Mouse (Mus musculus) forebrain, embryonic 12.5 days (tissue): Measurements from ENCODE around the gene Gm10382. TPM values are rescaled to one million over a fixed set of nuclear protein-coding genes. Genes with fewer than 3 reads are reported as not detected.
"Not testable (repeated sequence)": the region's sequence is repeated elsewhere in the genome, so short reads cannot be mapped to it uniquely, and the experiment has no call there.

Experiments used
- ATAC-seq: fragments of 200-750 bp; cut with Nextera tagmentation; 2 replicates; pipeline ENCODE4 v1.8.0; 2017; ENCODE audit warnings: moderate TSS enrichment; ENCODE audit not compliant: low FRiP score
- H3K27ac ChIP-seq: fragments of 300-500 bp; sonication (generic); 2 replicates; pipeline ENCODE4 v1.5.1; 2016; ENCODE audit warnings: mild to moderate bottlenecking
- H3K27me3 ChIP-seq: fragments of 300-500 bp; sonication (generic); 2 replicates; pipeline ENCODE4 v1.6.1; 2016; ENCODE audit warnings: mild to moderate bottlenecking
- H3K36me3 ChIP-seq: fragments of 300-500 bp; sonication (generic); replicated peaks from 2 replicates; pipeline ENCODE4 v1.6.1; 2016; ENCODE audit warnings: mild to moderate bottlenecking
- H3K4me1 ChIP-seq: fragments of 300-500 bp; sonication (generic); 2 replicates; pipeline ENCODE4 v1.6.1; 2016
- H3K4me2 ChIP-seq: fragments of 300-500 bp; sonication (generic); 2 replicates; pipeline ENCODE4 v1.6.1; 2016; ENCODE audit warnings: mild to moderate bottlenecking, moderate library complexity
- H3K4me3 ChIP-seq: fragments of 300-500 bp; sonication (generic); replicated peaks from 2 replicates; pipeline ENCODE4 v1.5.1; 2016; ENCODE audit warnings: mild to moderate bottlenecking
- H3K9ac ChIP-seq: fragments of 300-500 bp; sonication (generic); 2 replicates; pipeline ENCODE4 v1.6.1; 2016; ENCODE audit warnings: mild to moderate bottlenecking
- H3K9me3 ChIP-seq: fragments of 300-500 bp; sonication (generic); 2 replicates; pipeline ENCODE4 v1.6.1; 2016
- WGBS: fragments of 180-500 bp; shearing (Covaris S2); methylation state at CpG from one replicate; pipeline ENCODE4 v1.1.7; 2016; 5-methylcytosine and 5-hydroxymethylcytosine counted together
- polyA plus RNA-seq: library from polyadenylated mRNA; unstranded; fragments of >200 nt; fragmentation: Nextera tagmentation; extraction: Ambion mirVana; gene quantifications from 2 replicates; pipeline ENCODE4 v1.2.1, GENCODE M21; 2016

The Gm10382 gene
- polyA plus RNA-seq, 1 experiment from 2014 or later: 0.97 TPM

GRCm38 (mm10) chr5:125375871-125376270 lies 13.3 kb upstream of the Gm10382 start:
- 86% methylated on average over 2 of the region's 2 CpGs for whole genome bisulfite sequencing
- Histone ChIP-seq H3K9ac (no peak overlapping the region), H3K4me1 (no peaks in the 10 kb centered on the region), H3K27me3 (no peaks in the 10 kb centered on the region), H3K27ac (no peak overlapping the region), H3K4me2 (no peak overlapping the region), H3K4me3 (no peak overlapping the region), H3K9me3 (no peaks in the 10 kb centered on the region), H3K36me3 (no peaks in the 10 kb centered on the region)
- no peak for ATAC-seq

GRCm38 (mm10) chr5:125377214-125377613 lies 11.9 kb upstream of the Gm10382 start:
- Histone ChIP-seq H3K27ac (no peak overlapping the region), H3K4me1 (no peaks in the 10 kb centered on the region), H3K9ac (no peak overlapping the region), H3K4me2 (no peak overlapping the region), H3K9me3 (no peaks in the 10 kb centered on the region), H3K4me3 (no peak overlapping the region), H3K36me3 (no peaks in the 10 kb centered on the region), H3K27me3 (no peaks in the 10 kb centered on the region)
- ATAC-seq: no peak
- WGBS: 71% methylated on average over 7 of the region's 7 CpGs

- Histone ChIP-seq H3K27me3 (no peaks in the 10 kb centered on the region), H3K4me3 (no peak overlapping the region), H3K9me3 (no peaks in the 10 kb centered on the region), H3K4me1 (no peaks in the 10 kb centered on the region), H3K36me3 (no peaks in the 10 kb centered on the region), H3K4me2 (no peak overlapping the region), H3K9ac (no peak overlapping the region), H3K27ac (no peak overlapping the region)
- no peak for ATAC-seq
- WGBS: 86% methylated on average over 5 of the region's 5 CpGs
These were observed 10.2 kb upstream of the Gm10382 start for GRCm38 (mm10) chr5:125378919-125379318.

DNA sequence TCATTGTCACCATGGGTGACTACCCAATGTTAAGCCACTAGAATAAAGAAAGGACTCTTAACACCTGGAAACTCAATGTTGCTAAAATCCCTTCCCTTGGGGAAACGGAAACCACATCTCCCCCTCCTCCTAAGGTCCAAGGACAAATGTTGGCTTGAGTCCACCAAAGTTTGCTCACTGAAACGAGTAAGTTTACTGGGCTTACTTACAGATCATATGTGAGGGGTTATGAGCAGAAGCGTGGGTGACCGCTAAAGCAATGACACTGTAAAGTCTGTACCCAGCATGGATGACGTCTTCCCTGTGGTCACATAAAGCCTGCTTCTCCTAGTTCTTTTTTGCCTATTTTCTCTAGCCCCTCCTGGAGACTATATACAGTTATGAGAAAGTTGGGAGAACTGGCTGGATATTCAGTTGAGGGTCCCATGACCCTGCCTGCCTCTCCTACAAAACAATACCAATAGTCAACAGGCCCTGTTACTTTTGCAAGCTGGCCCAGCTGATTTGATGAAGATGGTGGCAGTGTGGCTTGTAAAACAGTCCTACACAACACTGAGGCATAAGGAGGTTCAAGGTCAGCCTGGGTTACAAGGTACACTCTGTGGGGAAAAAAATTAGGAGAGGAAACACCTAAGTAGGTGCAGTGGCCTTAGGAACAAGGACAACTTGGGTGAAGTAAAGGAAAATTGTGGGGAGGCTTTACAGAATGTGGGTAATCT lies 7.0 kb upstream of the Gm10382 start:
- Histone ChIP-seq H3K36me3 (peaks cover 21% of the 10 kb centered on the region), H3K27me3 (no peaks in the 10 kb centered on the region), H3K9ac (no peak overlapping the region), H3K9me3 (no peaks in the 10 kb centered on the region), H3K27ac (no peak overlapping the region), H3K4me2 (no peak overlapping the region), H3K4me3 (no peak overlapping the region), H3K4me1 (peaks cover 10% of the 10 kb centered on the region)
- 88% methylated on average over 5 of the region's 5 CpGs for WGBS
- ATAC-seq: no peak

DNA sequence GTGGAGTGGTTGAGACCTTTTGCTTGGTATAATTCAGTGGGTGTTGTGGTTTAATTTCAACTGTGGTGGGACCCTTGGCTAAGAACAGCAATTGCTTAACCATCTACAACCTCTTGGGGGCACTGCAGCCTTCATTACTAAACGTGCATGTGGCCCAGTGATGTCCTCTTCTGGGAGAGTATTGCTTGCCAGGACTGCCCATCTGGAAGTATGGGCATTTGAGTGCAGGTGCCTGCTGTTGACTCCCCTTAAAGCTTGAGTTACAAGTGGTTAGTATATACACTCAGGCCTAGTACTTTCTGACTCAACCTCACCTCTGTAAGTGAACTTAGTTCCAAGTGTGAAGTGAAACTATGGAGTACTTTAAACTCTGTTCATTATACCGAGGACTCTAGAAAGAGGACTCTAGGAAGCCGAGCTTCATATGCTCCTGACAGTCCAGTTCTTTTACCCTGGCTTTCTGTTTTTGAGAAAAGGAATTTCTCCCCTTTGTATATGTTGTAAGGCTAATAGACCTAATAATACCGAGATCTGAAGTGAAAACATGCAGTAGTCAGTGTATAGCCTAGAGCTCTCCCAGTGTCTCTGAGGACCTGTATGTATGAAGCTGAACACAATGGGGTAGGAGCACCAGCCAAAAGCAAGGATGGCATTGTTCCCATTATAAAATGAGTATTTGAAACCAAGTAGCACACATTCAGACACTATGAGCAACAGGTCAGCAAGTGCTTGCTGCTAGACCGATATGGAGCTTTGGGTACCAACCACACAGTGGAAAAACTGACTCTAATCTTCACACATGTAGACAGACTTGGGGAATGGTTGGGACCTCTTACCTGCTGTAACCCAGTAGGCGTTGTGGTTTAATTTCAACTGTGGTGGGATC lies 6.2 kb upstream of the Gm10382 start:
- Histone ChIP-seq H3K9ac (no peak overlapping the region), H3K4me1 (peaks cover 10% of the 10 kb centered on the region), H3K27me3 (no peaks in the 10 kb centered on the region), H3K36me3 (peaks cover 21% of the 10 kb centered on the region), H3K9me3 (no peaks in the 10 kb centered on the region), H3K4me2 (no peak overlapping the region), H3K4me3 (no peak overlapping the region), H3K27ac (no peak overlapping the region)
- ATAC-seq: peak; percentile 65
- 54% methylated on average over 6 of the region's 6 CpGs for WGBS

DNA sequence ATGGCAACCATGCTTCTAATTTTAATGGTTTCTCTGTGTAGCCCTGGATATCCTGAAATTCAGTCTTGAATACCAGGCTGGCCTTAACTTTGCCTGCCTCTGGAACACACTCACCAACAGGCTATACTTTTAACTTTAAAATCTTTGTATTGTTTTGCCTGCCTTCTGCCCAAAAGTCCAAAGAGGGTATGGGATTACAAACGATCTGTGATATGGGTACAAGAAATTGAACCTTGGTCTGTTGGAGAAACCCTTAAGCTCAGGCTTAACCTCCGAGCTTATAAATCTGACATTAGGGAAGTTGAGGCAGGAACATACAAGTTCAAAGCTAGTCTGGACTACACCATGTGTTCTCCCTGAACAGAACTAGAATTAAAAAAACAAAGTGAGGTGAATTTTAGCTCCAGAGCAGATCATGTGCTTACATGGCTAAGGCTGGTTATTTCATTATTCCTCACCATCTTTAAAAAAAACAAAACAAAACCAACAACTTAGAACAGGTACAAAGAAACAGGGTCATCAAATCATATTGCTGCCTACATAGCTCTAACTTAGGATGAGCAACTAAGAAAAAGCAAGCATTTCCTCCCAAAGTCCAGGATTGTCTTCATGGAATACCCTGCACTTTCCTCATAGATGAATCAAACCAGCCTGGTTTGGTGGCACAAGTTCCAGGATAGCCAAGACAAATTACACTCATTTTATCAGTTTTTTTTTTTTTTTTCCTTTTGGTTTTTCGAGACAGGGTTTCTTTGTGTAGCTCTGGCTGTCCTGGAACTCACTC lies 5.3 kb upstream of the Gm10382 start:
- no peak for ATAC-seq
- Histone ChIP-seq H3K36me3 (peaks cover 21% of the 10 kb centered on the region), H3K27ac (no peak overlapping the region), H3K27me3 (no peaks in the 10 kb centered on the region), H3K4me1 (peaks cover 19% of the 10 kb centered on the region), H3K4me3 (no peak overlapping the region), H3K9ac (no peak overlapping the region), H3K9me3 (no peaks in the 10 kb centered on the region), H3K4me2 (no peak overlapping the region)
- WGBS: 78% methylated on average over 3 of the region's 3 CpGs

DNA sequence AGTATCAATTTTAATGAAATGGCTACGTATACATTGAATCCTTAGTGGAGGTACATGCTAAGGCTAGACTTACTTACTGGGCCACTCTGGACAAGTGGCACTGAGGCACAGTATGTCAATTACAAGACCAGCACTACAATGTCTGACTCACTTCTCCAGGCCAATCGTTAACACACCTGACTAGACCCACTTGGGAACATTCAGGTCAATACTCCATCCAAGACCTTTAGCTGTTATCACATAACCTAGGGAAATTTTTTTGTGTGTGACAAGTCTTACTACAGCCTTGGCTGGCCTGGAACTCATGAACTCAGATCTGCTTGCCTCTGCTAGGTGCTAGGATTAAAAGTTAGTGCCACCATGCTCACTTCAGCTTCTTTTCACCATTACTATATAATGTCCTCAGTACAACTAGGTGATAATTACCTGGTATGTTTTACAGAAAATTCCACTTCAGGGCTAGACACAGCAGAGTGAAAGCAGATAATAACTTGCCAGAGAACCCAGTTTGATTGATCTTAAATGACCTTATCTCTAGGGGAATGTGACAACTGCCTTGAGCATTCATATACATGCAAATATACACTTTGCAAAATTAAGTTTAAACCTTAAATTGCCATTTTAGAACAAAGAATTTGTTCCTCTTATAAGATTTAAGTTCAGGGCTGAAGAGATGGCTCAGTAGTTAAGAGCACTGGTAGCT lies 4.5 kb upstream of the Gm10382 start:
- H3K9ac ChIP-seq: no peak overlapping the region
- 92% methylated on average over 2 of the region's 2 CpGs for WGBS
- no peaks in the 10 kb centered on the region for H3K9me3 ChIP-seq
- no peak for ATAC-seq
- H3K4me3 ChIP-seq: no peak overlapping the region
- H3K27me3 ChIP-seq: no peaks in the 10 kb centered on the region
- H3K4me1 ChIP-seq: peaks cover 19% of the 10 kb centered on the region
- H3K4me2 ChIP-seq: no peak overlapping the region
- no peak overlapping the region for H3K27ac ChIP-seq
- H3K36me3 ChIP-seq: peaks cover 21% of the 10 kb centered on the region

- H3K4me2 ChIP-seq: 0 out of 2 replicates have a peak overlapping the region, but pooled peaks have one; percentile 3
- no peak overlapping the region for H3K27ac ChIP-seq
- no peak overlapping the region for H3K4me3 ChIP-seq
- no peak overlapping the region for H3K9ac ChIP-seq
- peaks cover 19% of the 10 kb centered on the region for H3K4me1 ChIP-seq
- peaks cover 21% of the 10 kb centered on the region for H3K36me3 ChIP-seq
- no peak for ATAC-seq
- 72% methylated on average over 8 of the region's 8 CpGs for WGBS
- H3K9me3 ChIP-seq: no peaks in the 10 kb centered on the region
- no peaks in the 10 kb centered on the region for H3K27me3 ChIP-seq
These were observed 3.7 kb upstream of the Gm10382 start for GRCm38 (mm10) chr5:125385215-125385940.

- H3K4me2 ChIP-seq, H3K9ac ChIP-seq, H3K27ac ChIP-seq, H3K9me3 ChIP-seq, ATAC-seq, H3K4me3 ChIP-seq, H3K27me3 ChIP-seq: not testable (repeated sequence)
- Histone ChIP-seq H3K4me1 (peaks cover 19% of the 10 kb centered on the region), H3K36me3 (peaks cover 21% of the 10 kb centered on the region)
- WGBS: 88% methylated on average over 5 of the region's 6 CpGs
These were observed 1.8 kb upstream of the Gm10382 start for GRCm38 (mm10) chr5:125387295-125387694.

DNA sequence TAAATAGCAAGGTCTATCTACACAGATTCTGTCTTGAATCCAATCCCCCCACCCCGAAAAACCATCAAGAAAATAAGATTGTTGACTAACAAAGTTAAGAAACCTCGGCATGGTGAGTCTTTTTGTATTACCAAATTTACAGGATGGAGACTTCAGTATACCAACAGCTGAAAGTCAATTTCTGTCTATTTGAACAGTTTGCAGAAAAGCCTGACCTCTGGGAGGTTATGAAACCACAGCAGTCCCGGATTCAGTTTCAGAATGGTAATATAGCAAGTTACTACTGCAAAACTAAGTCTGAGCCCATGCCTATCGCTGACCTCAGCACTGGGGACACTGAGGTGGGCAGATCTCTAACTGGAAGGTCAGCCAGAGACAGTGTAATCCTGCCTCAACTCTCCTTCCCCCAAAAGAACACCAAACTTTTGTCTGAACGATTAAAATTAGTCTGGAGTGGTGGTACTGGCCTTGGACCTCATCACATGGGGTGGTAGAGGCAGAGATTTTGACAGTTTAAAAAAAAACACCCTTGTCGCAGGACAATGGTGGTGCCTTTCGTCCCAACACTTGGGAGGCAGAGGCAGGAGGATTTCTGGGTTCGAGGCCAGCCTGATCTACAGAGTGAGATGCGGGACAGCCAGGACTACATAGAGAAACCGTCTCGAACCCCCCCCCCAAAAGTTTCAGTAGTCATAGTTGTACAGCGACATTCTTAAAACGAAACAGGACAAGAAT lies 597 bp upstream of the Gm10382 start:
- WGBS: 31% methylated on average over 13 of the region's 13 CpGs
- peak overlapping the region; percentile 99 for H3K9ac ChIP-seq
- ATAC-seq: no peak
- no peaks in the 10 kb centered on the region for H3K27me3 ChIP-seq
- peaks cover 21% of the 10 kb centered on the region for H3K36me3 ChIP-seq
- H3K27ac ChIP-seq: no peak overlapping the region
- H3K4me3 ChIP-seq: peak overlapping the region; percentile 99
- H3K4me1 ChIP-seq: peaks cover 28% of the 10 kb centered on the region
- H3K4me2 ChIP-seq: peak overlapping the region; percentile 98
- H3K9me3 ChIP-seq: no peaks in the 10 kb centered on the region
